Mouse (Mus musculus) thymus, adult 2 months (tissue): ENCODE results near the gene Rps16.

Source experiments
- CTCF ChIP-seq: fragments of 200-500 bp; IDR thresholded peaks from 2 replicates; pipeline ENCODE4 v1.5.1; 2012; ENCODE audit warnings: mild to moderate bottlenecking, control low read depth, low read length, moderate library complexity, borderline replicate concordance; ENCODE audit not compliant: control insufficient read depth, poor library complexity, insufficient read depth; ENCODE audit errors: extremely low read depth
- POLR2A ChIP-seq: fragments of 200-500 bp; IDR thresholded peaks from 2 replicates; pipeline ENCODE4 v1.6.1; 2012; ENCODE audit warnings: mild to moderate bottlenecking, low read length, control low read depth, moderate library complexity; ENCODE audit not compliant: control insufficient read depth, poor library complexity, insufficient read depth; ENCODE audit errors: extremely low read depth

DNA sequence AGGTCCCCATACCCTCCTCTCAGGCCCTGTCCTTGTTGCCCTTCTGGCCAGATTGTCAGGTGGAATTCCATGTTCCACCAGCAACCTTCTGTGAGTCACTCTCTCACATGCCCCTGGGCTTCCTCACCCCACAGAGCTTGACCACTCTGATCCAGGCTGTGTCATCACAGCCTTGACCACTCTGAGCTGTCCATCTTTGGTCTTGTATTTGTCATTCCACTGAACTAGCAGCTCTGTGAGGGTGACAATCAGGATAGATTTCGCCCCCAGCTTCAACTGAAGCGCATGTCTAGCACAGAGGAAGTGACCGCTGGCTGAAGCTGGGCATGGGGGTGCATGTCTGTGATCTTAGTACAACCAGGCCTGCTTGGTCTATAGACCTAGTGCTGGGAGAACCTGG, 39.9 kb downstream of the Rps16 start:
- TF ChIP-seq POLR2A (no peak), CTCF (no peak)
